Mouse (Mus musculus): ENCODE data around the gene Etv4. TPM values are rescaled to one million over a fixed set of nuclear protein-coding genes. Genes with fewer than 3 reads are reported as not detected.

Gene Etv4
- polyA plus RNA-seq, 1 experiment = 21.2 TPM

DNA sequence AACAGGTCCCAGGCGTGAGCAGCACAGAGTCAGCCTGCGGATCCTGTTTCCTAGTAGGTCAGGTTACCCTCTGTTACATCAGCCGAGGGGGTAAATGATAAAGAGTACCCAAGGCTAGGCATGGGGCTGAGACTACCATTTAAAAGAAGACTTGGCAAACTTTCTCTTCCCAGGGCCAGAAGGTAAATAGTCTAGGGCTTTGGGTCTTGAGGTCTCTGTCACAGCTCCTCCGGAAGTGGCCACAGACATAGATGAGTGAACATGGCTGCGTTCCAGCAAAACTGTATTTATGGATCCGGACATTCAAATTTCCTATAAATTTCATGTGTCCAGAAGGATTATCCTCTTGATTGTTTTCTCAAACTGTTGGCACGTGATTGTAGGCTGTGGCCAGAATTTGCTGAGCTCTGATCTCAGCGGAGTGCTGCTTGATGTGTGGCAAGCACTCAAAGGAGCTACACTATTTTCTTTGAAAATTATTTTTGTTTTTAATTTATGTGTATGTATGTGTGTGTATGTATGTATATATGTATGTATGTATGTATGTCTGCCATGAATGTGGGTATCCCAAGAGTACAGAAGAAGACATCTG, 20.0 kb upstream of the Etv4 start:
- TF ChIP-seq MYOG (IDR thresholded peaks at IDR 0.05; ENCODE audit: control insufficient read depth in 1 of 3, insufficient read depth in 1 of 3, insufficient read length in 2 of 3, low read depth in 2 of 3) = no peak
- peak; percentile 25; the same call in 1 of the 2 replicates for TF ChIP-seq CEBPB (IDR thresholded peaks at IDR 0.05; ENCODE audit: insufficient read depth, poor library complexity, severe bottlenecking)
- Histone ChIP-seq H3K27me3 (ENCODE audit: control insufficient read depth, insufficient read depth, insufficient read length) (no peaks in the 10 kb centered on the region), H3ac (ENCODE audit: control insufficient read depth, insufficient read length) (no peak overlapping the region), H3K4me2 (ENCODE audit: low read depth) (no peak overlapping the region), H3K4me3 (no peak overlapping the region), H3K79me2 (ENCODE audit: control insufficient read depth, insufficient read depth) (no peaks in the 10 kb centered on the region), H3K36me3 (ENCODE audit: control insufficient read depth, insufficient read depth) (no peaks in the 10 kb centered on the region)

DNA sequence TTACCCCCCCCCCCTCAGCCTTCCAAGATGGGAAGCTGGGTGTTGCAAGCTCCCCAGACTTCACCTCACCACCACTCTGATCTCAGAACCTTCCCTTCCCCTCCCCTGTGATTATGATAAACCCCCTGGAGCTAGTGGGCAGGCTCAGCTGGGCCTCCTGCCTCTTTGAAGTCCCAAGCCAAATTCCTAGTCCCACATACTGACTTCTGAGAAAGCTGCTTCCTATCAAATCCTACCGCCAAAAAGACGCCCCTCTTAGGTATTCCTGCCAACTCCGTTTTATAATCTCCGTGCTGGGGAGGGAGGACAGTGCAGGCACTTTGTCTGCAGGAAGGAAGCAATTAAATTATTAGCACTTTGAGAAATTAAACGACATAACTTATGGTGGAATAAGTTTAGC, 16.2 kb upstream of the Etv4 start:
- no peak overlapping the region for H3ac ChIP-seq (ENCODE audit: control insufficient read depth, insufficient read length)
- H3K4me2 ChIP-seq (ENCODE audit: low read depth) = no peak overlapping the region
- no peak for TF ChIP-seq POLR2AphosphoS2 (IDR thresholded peaks at IDR 0.05; ENCODE audit: insufficient read length, low read depth)
- no peak for TF ChIP-seq USF1 (IDR thresholded peaks at IDR 0.05; ENCODE audit: low read depth)
- TF ChIP-seq TCF12 (IDR thresholded peaks at IDR 0.05; ENCODE audit: insufficient read depth, poor library complexity, severe bottlenecking) = no peak
- TF ChIP-seq TCF3 (IDR thresholded peaks at IDR 0.05; ENCODE audit: insufficient read length, low read depth) = no peak
- no peak for TF ChIP-seq E2F4 (IDR thresholded peaks at IDR 0.05; ENCODE audit: insufficient read depth)
- no peak for TF ChIP-seq POLR2A (IDR thresholded peaks at IDR 0.05; ENCODE audit: insufficient read length, low read depth)
- TF ChIP-seq REST (IDR thresholded peaks at IDR 0.05; ENCODE audit: insufficient read depth, insufficient read length) = no peak
- TF ChIP-seq MAX (IDR thresholded peaks at IDR 0.05; ENCODE audit: low read depth) = no peak
- TF ChIP-seq SRF (IDR thresholded peaks at IDR 0.05; ENCODE audit: control insufficient read depth, insufficient read length, low read depth) = no peak
- no peak for TF ChIP-seq MYOG (IDR thresholded peaks at IDR 0.05; ENCODE audit: control insufficient read depth in 1 of 3, insufficient read depth in 1 of 3, insufficient read length in 2 of 3, low read depth in 2 of 3)
- TF ChIP-seq MYOD1 (IDR thresholded peaks at IDR 0.05; ENCODE audit: control insufficient read depth in 1 of 3, insufficient read length in 2 of 3, low read depth in 2 of 3) = no peak
- TF ChIP-seq CEBPB (IDR thresholded peaks at IDR 0.05; ENCODE audit: insufficient read depth, poor library complexity, severe bottlenecking) = no peak
- no peaks in the 10 kb centered on the region for H3K36me3 ChIP-seq (ENCODE audit: control insufficient read depth, insufficient read depth)
- no peaks in the 10 kb centered on the region for H3K79me2 ChIP-seq (ENCODE audit: control insufficient read depth, insufficient read depth)
- no peaks in the 10 kb centered on the region for H3K27me3 ChIP-seq (ENCODE audit: control insufficient read depth, insufficient read depth, insufficient read length)
- H3K4me3 ChIP-seq = no peak overlapping the region

DNA sequence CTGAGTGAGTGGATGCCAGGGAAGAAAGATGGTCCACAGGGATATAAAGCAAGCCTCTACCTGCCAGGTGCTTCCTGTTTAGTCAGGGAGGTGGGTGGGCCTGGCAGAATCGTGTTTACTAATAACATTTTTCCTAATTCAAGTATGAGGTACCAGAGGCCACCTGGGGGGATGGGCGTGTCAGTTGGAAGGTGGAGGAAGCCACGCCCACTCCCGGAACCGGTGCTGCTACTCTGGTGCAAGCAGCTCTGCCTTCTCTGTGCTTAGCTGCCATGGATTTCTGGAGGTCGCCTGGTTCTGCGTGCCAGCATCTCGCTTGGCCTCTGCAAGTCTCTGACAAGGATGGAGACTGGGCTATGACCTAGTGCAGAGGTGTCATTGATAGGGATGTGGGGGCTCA, 12.9 kb upstream of the Etv4 start:
- H3K4me3 ChIP-seq = no peak overlapping the region
- H3K4me2 ChIP-seq (ENCODE audit: low read depth) = no peak overlapping the region
- H3K79me2 ChIP-seq (ENCODE audit: control insufficient read depth, insufficient read depth) = no peaks in the 10 kb centered on the region
- no peak for TF ChIP-seq MYOD1 (IDR thresholded peaks at IDR 0.05; ENCODE audit: control insufficient read depth in 1 of 3, insufficient read length in 2 of 3, low read depth in 2 of 3)
- no peak for TF ChIP-seq TCF12 (IDR thresholded peaks at IDR 0.05; ENCODE audit: insufficient read depth, poor library complexity, severe bottlenecking)
- no peak for TF ChIP-seq SRF (IDR thresholded peaks at IDR 0.05; ENCODE audit: control insufficient read depth, insufficient read length, low read depth)
- no peak for TF ChIP-seq MAX (IDR thresholded peaks at IDR 0.05; ENCODE audit: low read depth)
- no peak for TF ChIP-seq MYOG (IDR thresholded peaks at IDR 0.05; ENCODE audit: control insufficient read depth in 1 of 3, insufficient read depth in 1 of 3, insufficient read length in 2 of 3, low read depth in 2 of 3)
- no peak for TF ChIP-seq POLR2A (IDR thresholded peaks at IDR 0.05; ENCODE audit: insufficient read length, low read depth)
- no peak for TF ChIP-seq CEBPB (IDR thresholded peaks at IDR 0.05; ENCODE audit: insufficient read depth, poor library complexity, severe bottlenecking)
- TF ChIP-seq POLR2AphosphoS2 (IDR thresholded peaks at IDR 0.05; ENCODE audit: insufficient read length, low read depth) = no peak
- no peak for TF ChIP-seq USF1 (IDR thresholded peaks at IDR 0.05; ENCODE audit: low read depth)
- TF ChIP-seq REST (IDR thresholded peaks at IDR 0.05; ENCODE audit: insufficient read depth, insufficient read length) = no peak
- no peaks in the 10 kb centered on the region for H3K27me3 ChIP-seq (ENCODE audit: control insufficient read depth, insufficient read depth, insufficient read length)
- no peaks in the 10 kb centered on the region for H3K36me3 ChIP-seq (ENCODE audit: control insufficient read depth, insufficient read depth)
- H3ac ChIP-seq (ENCODE audit: control insufficient read depth, insufficient read length) = no peak overlapping the region

DNA sequence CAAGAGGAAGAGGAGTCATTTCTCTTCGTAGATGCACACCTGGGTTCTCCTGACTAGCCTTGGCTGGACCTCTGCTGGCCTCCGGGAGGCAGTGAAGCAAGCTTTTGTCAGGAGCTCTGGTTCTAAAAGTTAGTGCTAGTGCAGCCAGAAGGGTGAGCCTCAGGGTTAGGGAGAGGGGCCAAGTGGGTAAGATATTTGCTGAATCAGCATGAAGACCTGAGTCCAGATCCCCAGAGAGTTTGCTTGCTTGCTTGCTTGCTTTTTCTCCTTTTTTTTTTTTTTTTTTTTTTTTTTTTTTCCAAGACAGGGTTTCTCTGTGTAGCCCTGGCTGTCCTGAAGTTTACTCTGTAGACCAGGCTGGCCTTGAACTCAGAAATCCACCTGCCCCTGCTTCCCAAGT, 12.2 kb upstream of the Etv4 start:
- H3ac ChIP-seq (ENCODE audit: control insufficient read depth, insufficient read length) = no peak overlapping the region
- H3K4me3 ChIP-seq = no peak overlapping the region
- no peaks in the 10 kb centered on the region for H3K79me2 ChIP-seq (ENCODE audit: control insufficient read depth, insufficient read depth)
- H3K27me3 ChIP-seq (ENCODE audit: control insufficient read depth, insufficient read depth, insufficient read length) = no peaks in the 10 kb centered on the region
- no peaks in the 10 kb centered on the region for H3K36me3 ChIP-seq (ENCODE audit: control insufficient read depth, insufficient read depth)
- TF ChIP-seq SRF (IDR thresholded peaks at IDR 0.05; ENCODE audit: control insufficient read depth, insufficient read length, low read depth) = no peak
- TF ChIP-seq CEBPB (IDR thresholded peaks at IDR 0.05; ENCODE audit: insufficient read depth, poor library complexity, severe bottlenecking) = no peak
- no peak for TF ChIP-seq TCF12 (IDR thresholded peaks at IDR 0.05; ENCODE audit: insufficient read depth, poor library complexity, severe bottlenecking)
- no peak for TF ChIP-seq MYOD1 (IDR thresholded peaks at IDR 0.05; ENCODE audit: control insufficient read depth in 1 of 3, insufficient read length in 2 of 3, low read depth in 2 of 3)
- TF ChIP-seq MYOG (IDR thresholded peaks at IDR 0.05; ENCODE audit: control insufficient read depth in 1 of 3, insufficient read depth in 1 of 3, insufficient read length in 2 of 3, low read depth in 2 of 3) = no peak
- TF ChIP-seq POLR2A (IDR thresholded peaks at IDR 0.05; ENCODE audit: insufficient read length, low read depth) = no peak
- no peak overlapping the region for H3K4me2 ChIP-seq (ENCODE audit: low read depth)

DNA sequence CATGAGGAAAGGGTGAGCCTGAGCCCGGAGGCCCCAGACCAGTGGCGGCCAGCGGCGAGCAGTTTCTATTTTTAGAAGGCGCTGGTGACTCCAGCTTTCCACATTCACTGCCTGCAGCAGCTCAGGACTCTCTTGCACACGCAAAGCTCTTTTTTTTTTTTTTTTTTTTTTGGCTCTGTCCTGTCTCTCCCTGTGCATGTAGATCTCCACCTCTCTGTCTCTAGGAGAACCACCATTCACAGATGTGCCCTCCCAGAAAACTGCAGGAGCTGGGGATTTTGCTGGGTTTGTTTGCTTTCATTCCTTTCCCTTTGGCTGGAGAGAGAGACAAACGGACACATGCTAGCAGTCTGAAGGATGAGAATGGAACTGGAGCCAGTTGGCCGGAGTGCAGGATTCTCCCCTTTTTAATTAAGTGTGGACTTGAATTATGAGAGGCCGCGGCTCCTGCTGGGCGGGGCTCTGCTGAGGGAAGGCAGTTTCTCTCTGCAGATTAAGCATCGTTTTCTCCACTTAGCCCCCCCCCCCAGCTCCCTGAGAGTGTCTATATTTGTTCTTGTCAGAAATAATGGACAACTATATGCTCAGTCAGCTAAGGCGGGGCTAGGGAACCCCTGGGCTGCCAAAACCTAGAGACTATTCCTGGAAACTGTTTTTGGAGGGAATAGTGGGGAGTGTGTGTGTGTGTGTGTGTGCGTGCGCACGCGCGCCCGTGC, 5.8 kb upstream of the Etv4 start:
- TF ChIP-seq POLR2AphosphoS2 (IDR thresholded peaks at IDR 0.05; ENCODE audit: insufficient read length, low read depth) = no peak
- no peak for TF ChIP-seq MYOD1 (IDR thresholded peaks at IDR 0.05; ENCODE audit: control insufficient read depth in 1 of 3, insufficient read length in 2 of 3, low read depth in 2 of 3)
- no peak for TF ChIP-seq MYOG (IDR thresholded peaks at IDR 0.05; ENCODE audit: control insufficient read depth in 1 of 3, insufficient read depth in 1 of 3, insufficient read length in 2 of 3, low read depth in 2 of 3)
- no peak for TF ChIP-seq SRF (IDR thresholded peaks at IDR 0.05; ENCODE audit: control insufficient read depth, insufficient read length, low read depth)
- no peak for TF ChIP-seq E2F4 (IDR thresholded peaks at IDR 0.05; ENCODE audit: insufficient read depth)
- TF ChIP-seq REST (IDR thresholded peaks at IDR 0.05; ENCODE audit: insufficient read depth, insufficient read length) = no peak
- no peak for TF ChIP-seq CEBPB (IDR thresholded peaks at IDR 0.05; ENCODE audit: insufficient read depth, poor library complexity, severe bottlenecking)
- no peak overlapping the region for H3K4me3 ChIP-seq
- peak overlapping the region; percentile 97 for H3K4me2 ChIP-seq (ENCODE audit: low read depth)
- H3K27me3 ChIP-seq (ENCODE audit: control insufficient read depth, insufficient read depth, insufficient read length) = no peaks in the 10 kb centered on the region
- no peaks in the 10 kb centered on the region for H3K36me3 ChIP-seq (ENCODE audit: control insufficient read depth, insufficient read depth)
- H3ac ChIP-seq (ENCODE audit: control insufficient read depth, insufficient read length) = no peak overlapping the region
- no peaks in the 10 kb centered on the region for H3K79me2 ChIP-seq (ENCODE audit: control insufficient read depth, insufficient read depth)

All from myocyte (in vitro differentiated cells).